Mouse (Mus musculus) E14TG2a.4 (cell line): ENCODE results near the gene Flrt1.

ENCODE experiments used
- H3K27me3 ChIP-seq: 2 replicates; pipeline ENCODE4 v1.6.1; 2014; ENCODE audit warnings: low read length, control low read depth; ENCODE audit not compliant: insufficient read depth
- H3K36me3 ChIP-seq: 2 replicates; pipeline ENCODE4 v1.6.1; 2014; ENCODE audit warnings: low read length, control low read depth; ENCODE audit not compliant: insufficient read depth
- H3K4me1 ChIP-seq: replicated peaks from 2 replicates; pipeline ENCODE4 v1.6.1; 2014; ENCODE audit warnings: low read depth, low read length, control low read depth
- H3K4me3 ChIP-seq: replicated peaks from 2 replicates; pipeline ENCODE4 v1.5.1; 2014; ENCODE audit warnings: mild to moderate bottlenecking, low read length
- H3K9me3 ChIP-seq: 2 replicates; pipeline ENCODE4 v1.6.1; 2014; ENCODE audit warnings: low read length, control low read depth
- CTCF ChIP-seq: conservative IDR thresholded peaks from 2 replicates; pipeline ENCODE4 v1.5.1; 2014; ENCODE audit warnings: low read length
- NANOG ChIP-seq: IDR thresholded peaks from 2 replicates; pipeline ENCODE4 v1.6.1; 2014; ENCODE audit warnings: borderline replicate concordance, low read length, mixed read lengths
- POU5F1 ChIP-seq: IDR thresholded peaks from 2 replicates; pipeline ENCODE4 v1.6.1; 2014; ENCODE audit warnings: low read length, borderline replicate concordance

Gene Flrt1

GRCm38 (mm10) chr19:7072221-7072620 is 33.3 kb downstream of the Flrt1 start:
- no peak for TF ChIP-seq CTCF
- TF ChIP-seq POU5F1 = no peak
- no peak for TF ChIP-seq NANOG
- H3K36me3 ChIP-seq = no peaks in the 10 kb centered on the region
- H3K9me3 ChIP-seq = no peaks in the 10 kb centered on the region
- peaks cover 64% of the 10 kb centered on the region for H3K4me1 ChIP-seq
- H3K4me3 ChIP-seq = no peak overlapping the region
- peaks cover 46% of the 10 kb centered on the region for H3K27me3 ChIP-seq

- TF ChIP-seq NANOG (no peak), CTCF (no peak), POU5F1 (no peak)
- H3K4me1 ChIP-seq = peaks cover 74% of the 10 kb centered on the region
- no peaks in the 10 kb centered on the region for H3K36me3 ChIP-seq
- no peaks in the 10 kb centered on the region for H3K9me3 ChIP-seq
- peaks cover 60% of the 10 kb centered on the region for H3K27me3 ChIP-seq
- H3K4me3 ChIP-seq = no peak overlapping the region
Measured at GRCm38 (mm10) chr19:7070775-7071174, 34.8 kb downstream of the Flrt1 start.

DNA sequence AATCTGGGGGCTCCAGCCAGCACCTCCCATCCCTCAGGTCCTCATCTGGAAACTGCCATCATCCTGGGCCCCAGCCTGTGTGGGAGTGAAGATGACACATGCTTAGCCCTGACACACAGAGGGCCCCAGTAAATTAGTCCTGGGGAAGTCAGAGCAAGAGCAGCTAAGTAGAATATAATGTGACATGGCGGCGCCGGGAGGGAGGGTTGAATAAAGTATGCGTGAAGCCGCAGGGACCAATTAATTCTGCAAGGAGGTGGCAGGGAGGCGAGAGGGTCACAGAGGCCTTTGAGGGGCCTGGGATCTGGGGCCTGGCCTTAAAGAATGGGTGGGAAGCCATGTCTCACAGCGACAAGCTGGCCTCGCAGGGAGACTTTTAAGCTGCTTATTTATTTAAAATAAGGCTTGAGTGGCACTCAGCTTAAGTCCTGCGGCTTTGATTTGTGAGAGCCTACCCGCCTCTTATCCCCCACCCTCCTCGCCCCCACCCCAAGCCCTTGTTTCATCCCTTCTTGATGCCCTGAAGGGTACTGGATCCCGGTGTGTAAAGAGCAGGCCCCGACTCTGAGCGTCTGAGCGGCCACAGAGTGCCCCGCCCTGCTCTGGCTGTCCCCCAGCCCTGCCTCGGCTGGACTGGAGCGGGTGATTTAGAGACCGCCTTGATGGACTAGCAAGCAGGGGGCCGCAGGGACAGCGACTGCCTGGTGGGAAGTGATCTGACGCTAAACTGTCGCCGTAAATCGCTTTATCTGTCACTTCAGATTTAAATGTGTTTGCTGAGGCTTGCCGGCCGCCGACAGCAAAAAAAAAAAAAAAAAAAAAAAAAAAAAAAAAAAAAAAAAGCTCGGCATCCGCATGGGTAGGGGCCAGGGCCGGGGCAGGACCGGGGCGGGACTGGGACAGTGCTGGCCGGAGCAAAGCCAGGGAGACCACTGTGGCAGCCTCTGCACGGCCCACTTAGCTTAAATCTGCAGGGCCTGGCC is 35.5 kb downstream of the Flrt1 start:
- Histone ChIP-seq H3K27me3 (peaks cover 65% of the 10 kb centered on the region), H3K36me3 (no peaks in the 10 kb centered on the region), H3K9me3 (no peaks in the 10 kb centered on the region), H3K4me1 (peaks cover 74% of the 10 kb centered on the region), H3K4me3 (peak overlapping the region; percentile 41)
- TF ChIP-seq CTCF (no peak), NANOG (no peak), POU5F1 (no peak)

DNA sequence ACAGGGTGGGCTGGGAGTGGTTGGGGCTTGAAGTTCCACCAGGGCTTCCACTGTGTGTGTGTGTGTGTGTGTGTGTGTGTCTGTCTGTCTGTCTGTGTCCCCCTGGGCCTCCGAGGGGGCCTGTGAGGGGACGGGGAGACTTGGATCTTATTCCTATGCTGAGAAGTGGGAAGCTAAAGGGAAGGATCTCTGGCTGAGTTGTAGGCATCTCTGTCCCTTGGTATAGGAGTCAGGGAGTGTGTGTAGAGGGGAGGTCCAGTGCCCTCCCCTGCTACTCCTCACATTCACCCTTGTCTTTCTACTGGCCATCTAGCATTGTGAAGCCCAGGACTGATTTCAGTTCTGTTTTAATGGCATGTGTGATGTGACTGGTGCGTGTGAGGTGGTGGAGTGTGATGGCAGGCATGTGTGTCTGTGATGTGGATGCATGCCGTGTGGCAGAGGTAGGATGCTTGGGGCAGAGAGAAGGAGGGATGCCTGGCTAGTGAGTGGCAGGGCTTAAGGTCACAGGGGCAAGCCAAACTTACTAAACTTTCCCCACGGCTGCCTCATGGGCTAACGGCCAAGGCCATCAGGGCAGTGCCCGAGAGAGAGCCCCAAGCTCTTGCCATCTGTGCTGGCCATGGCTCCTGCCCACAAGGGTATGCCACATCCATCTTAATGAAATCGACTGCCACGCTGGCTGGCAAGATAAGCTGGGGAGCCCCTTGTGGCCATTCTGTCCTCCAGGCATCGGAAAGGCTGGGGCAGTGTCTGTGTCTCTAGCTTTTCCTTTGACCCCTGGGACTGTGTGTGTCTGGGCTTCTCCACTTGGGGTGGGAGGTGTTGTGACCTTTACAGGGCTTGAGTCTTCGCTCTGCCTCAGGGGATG is 36.6 kb downstream of the Flrt1 start:
- Histone ChIP-seq H3K9me3 (no peaks in the 10 kb centered on the region), H3K27me3 (peaks cover 65% of the 10 kb centered on the region), H3K4me3 (no peak overlapping the region), H3K36me3 (no peaks in the 10 kb centered on the region), H3K4me1 (peaks cover 68% of the 10 kb centered on the region)
- TF ChIP-seq POU5F1 (no peak), NANOG (no peak), CTCF (no peak)

- Histone ChIP-seq H3K27me3 (peaks cover 65% of the 10 kb centered on the region), H3K36me3 (no peaks in the 10 kb centered on the region), H3K9me3 (no peaks in the 10 kb centered on the region), H3K4me1 (peaks cover 74% of the 10 kb centered on the region), H3K4me3 (peak overlapping the region; percentile 53; the same call in 1 of the 2 replicates)
- TF ChIP-seq POU5F1 (no peak), CTCF (peak; percentile 79)
Measured at GRCm38 (mm10) chr19:7068136-7068535, 37.4 kb downstream of the Flrt1 start.

GRCm38 (mm10) chr19:7067344-7068050 is 38.0 kb downstream of the Flrt1 start:
- Histone ChIP-seq H3K36me3 (no peaks in the 10 kb centered on the region), H3K9me3 (no peaks in the 10 kb centered on the region), H3K4me1 (peaks cover 80% of the 10 kb centered on the region), H3K4me3 (peak overlapping the region; percentile 53), H3K27me3 (peaks cover 65% of the 10 kb centered on the region)
- no peak for TF ChIP-seq POU5F1
- TF ChIP-seq CTCF = no peak
- TF ChIP-seq NANOG = no peak

DNA sequence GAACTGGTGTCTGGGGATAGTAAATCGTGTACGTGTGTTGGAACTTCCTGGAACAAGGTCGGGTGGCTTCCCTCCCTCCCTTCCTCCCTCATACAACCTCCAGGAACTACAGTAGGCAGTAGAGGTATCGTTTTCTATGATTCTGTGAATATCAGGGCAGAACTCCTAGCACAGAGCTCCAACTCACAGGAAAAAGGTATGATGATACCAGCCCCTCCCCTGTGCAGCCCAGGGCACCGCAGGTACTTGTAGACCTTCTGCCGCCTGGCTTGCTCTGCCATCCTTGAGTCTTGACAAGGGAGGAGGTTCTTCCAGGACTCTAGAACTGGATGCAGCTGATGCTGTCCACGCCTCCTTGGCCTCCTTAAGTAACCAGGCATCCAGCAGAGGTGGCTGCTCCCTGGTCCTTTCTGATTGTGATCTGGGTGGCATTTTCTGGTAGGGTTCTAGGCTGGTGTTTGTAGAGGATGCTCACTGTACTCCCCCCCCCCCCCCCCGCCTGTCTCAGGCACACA is 38.6 kb downstream of the Flrt1 start:
- Histone ChIP-seq H3K9me3 (no peaks in the 10 kb centered on the region), H3K4me1 (peaks cover 75% of the 10 kb centered on the region), H3K27me3 (peaks cover 61% of the 10 kb centered on the region), H3K36me3 (no peaks in the 10 kb centered on the region), H3K4me3 (peak overlapping the region; percentile 57; the same call in 1 of the 2 replicates)
- TF ChIP-seq CTCF (no peak), POU5F1 (no peak), NANOG (no peak)
